Mouse (Mus musculus) cortical plate, adult 2 months (tissue): ENCODE results near the gene Hspg2.

Experiments used
- CTCF ChIP-seq: fragments of 200-500 bp; IDR thresholded peaks from 2 replicates; pipeline ENCODE4 v1.5.1; 2011; ENCODE audit warnings: mild to moderate bottlenecking, control low read depth, low read length; ENCODE audit not compliant: insufficient read depth; ENCODE audit errors: extremely low read depth
- POLR2A ChIP-seq: fragments of 200-500 bp; IDR thresholded peaks from 2 replicates; pipeline ENCODE4 v1.6.1; 2011; ENCODE audit warnings: mild to moderate bottlenecking, low read length, control low read depth; ENCODE audit not compliant: insufficient read depth; ENCODE audit errors: extremely low read depth

DNA sequence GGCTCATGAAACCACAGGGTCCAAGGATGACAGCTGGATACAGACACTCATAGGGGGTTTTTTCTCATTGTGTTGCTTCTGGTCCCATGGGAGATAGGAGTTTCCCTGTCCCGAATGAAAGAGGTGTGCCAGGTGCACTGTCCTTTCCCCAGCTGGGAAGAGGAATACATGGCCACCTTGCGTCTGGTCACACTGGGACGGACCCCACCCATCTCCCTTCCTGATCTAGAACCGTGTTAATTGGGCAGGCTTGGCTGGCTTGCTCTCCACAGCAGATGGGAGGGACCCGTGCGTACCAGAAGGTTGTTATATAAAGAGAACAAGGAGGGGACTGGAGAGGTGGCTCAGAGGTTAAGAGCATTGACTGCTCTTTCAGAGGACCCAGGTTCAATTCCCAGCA, 59.3 kb downstream of the Hspg2 start:
- no peak for TF ChIP-seq POLR2A
- no peak for TF ChIP-seq CTCF
